In the genomic region with DNA sequence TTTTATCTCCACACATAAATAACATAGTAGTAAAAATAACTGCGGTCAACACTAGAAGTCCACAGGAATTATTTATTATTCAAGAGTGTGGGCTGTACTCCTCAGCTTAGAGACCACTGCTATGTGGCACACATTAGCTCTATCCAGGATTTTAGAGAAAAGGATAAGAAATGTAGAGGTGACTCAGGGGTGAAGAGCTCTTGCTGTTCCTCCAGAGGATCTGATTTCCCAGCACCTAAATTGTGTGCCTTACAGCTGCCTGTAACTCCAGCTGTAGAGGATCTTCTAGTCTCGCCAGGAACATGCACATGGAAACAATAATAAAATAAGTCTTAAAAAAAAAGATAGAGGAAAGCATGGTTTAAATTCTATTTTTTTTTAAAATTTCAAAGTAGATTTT, we compare ENCODE assay signal across 23 mouse cellular contexts.
A peak's percentile ranks its signal among the peaks of the same experiment; 100 is the strongest.
DNase-seq lines count a peak whose midpoint lies in the region; ATAC-seq and TF ChIP-seq lines count a peak whose summit lies in the region.
"Had no signal": no experiment of that assay in that cellular context is flagged by ENCODE, and none has a peak within 500 bp of the region (broad histone marks: within the 10 kb centered on the region; RNA-seq: fewer than 3 reads in every experiment).

No protein-coding gene starts in this region.

- H3K9me3 ChIP-seq in kidney, postnatal 0 days (replicated peaks; ENCODE audit: low read length), result no peaks in the 10 kb centered on the region
- H3K9me3 ChIP-seq in stomach, embryonic 14.5 days (ENCODE audit: control insufficient read depth, low read depth, low read length), result no peaks in the 10 kb centered on the region; the same call in 1 of the 2 replicates
- H3K9me3 ChIP-seq in stomach, postnatal 0 days (ENCODE audit: control insufficient read depth, low read length), result no peaks in the 10 kb centered on the region
- 0 out of 2 replicates have a peak, but pooled peaks cover 7% of the 10 kb centered on the region for H3K9me3 ChIP-seq in midbrain, embryonic 15.5 days
- H3K9me3 ChIP-seq: hindbrain, embryonic 15.5 days had no signal

- H3K27me3 ChIP-seq in kidney, postnatal 0 days (ENCODE audit: insufficient read depth, low read length), result no peaks in the 10 kb centered on the region
- no peaks in the 10 kb centered on the region for H3K27me3 ChIP-seq in stomach, embryonic 14.5 days (ENCODE audit: control insufficient read depth, insufficient read depth, low read length)
- H3K27me3 ChIP-seq in stomach, postnatal 0 days (ENCODE audit: control insufficient read depth, insufficient read depth, low read length), result no peaks in the 10 kb centered on the region
- H3K27me3 ChIP-seq in midbrain, embryonic 15.5 days (replicated peaks), result no peaks in the 10 kb centered on the region
- H3K27me3 ChIP-seq: forebrain, embryonic 12.5 days; hindbrain, embryonic 15.5 days; limb, embryonic 15.5 days; neural tube, embryonic 12.5 days had no signal

- peak overlapping the region; percentile 84 for H3K27ac ChIP-seq in kidney, postnatal 0 days
- H3K27ac ChIP-seq in stomach, embryonic 14.5 days (ENCODE audit: low read length), result peak overlapping the region; percentile 48; the same call in 1 of the 2 replicates
- H3K27ac ChIP-seq in stomach, postnatal 0 days (replicated peaks), result no peak overlapping the region; the same call in 1 of the 2 replicates
- H3K27ac ChIP-seq in midbrain, embryonic 15.5 days, result no peak overlapping the region
- H3K27ac ChIP-seq: forebrain, embryonic 12.5 days; hindbrain, embryonic 15.5 days; liver, embryonic 14.5 days; neural tube, embryonic 12.5 days had no signal

- no peak overlapping the region for H3K4me2 ChIP-seq in kidney, postnatal 0 days (ENCODE audit: low read length)
- H3K4me2 ChIP-seq in stomach, embryonic 14.5 days (replicated peaks; ENCODE audit: low read depth, low read length), result no peak overlapping the region
- H3K4me2 ChIP-seq in stomach, postnatal 0 days (replicated peaks; ENCODE audit: low read depth), result no peak overlapping the region
- no peak overlapping the region for H3K4me2 ChIP-seq in midbrain, embryonic 15.5 days
- H3K4me2 ChIP-seq: forebrain, embryonic 12.5 days; hindbrain, embryonic 15.5 days; limb, embryonic 15.5 days; neural tube, embryonic 12.5 days had no signal

- peak; percentile 8 to 11 for DNase-seq in heart, postnatal 10 days
- no peak for DNase-seq in heart, postnatal 4 days
- DNase-seq in kidney, postnatal 0 days (ENCODE audit: low spot score), result peak; percentile 89
- no peak for DNase-seq in kidney, adult 11 months
- no peak for DNase-seq in stomach, postnatal 0 days (ENCODE audit: low spot score)
- DNase-seq: adrenal gland, adult 8-10 months; cerebellum, adult 11-12 months; cerebellum, postnatal 10 days; kidney, adult 2 months; layer of hippocampus, adult 9-11 months; midbrain, embryonic 14.5 days; retina, postnatal 1 day; right cerebral cortex, postnatal 25 days; thymus, postnatal 25 days had no signal

- ATAC-seq in kidney, postnatal 0 days (replicated peaks; ENCODE audit: low FRiP score, low read depth), result peak; percentile 57; the same call in 1 of the 2 replicates
- ATAC-seq in stomach, embryonic 14.5 days (ENCODE audit: insufficient number of reproducible peaks, insufficient read depth, low FRiP score, low read depth), result no peak
- no peak for ATAC-seq in stomach, postnatal 0 days (ENCODE audit: low FRiP score, low TSS enrichment)
- no peak for ATAC-seq in midbrain, embryonic 15.5 days (replicated peaks)
- ATAC-seq: activated CD4-positive, CD25-positive, alpha-beta regulatory T cell, adult 4 months had no signal

- WGBS in kidney, postnatal 0 days, result 26% methylated on average over 2 of the region's 2 CpGs
- 60% methylated on average over 2 of the region's 2 CpGs for WGBS in stomach, embryonic 14.5 days
- 64% methylated on average over 2 of the region's 2 CpGs for WGBS in stomach, postnatal 0 days
- 87% methylated on average over 2 of the region's 2 CpGs for WGBS in midbrain, embryonic 15.5 days

- intact Hi-C loops in heart, postnatal 10 days (cut with DNase I), result no loop called here

- no peak overlapping the region for H3K4me3 ChIP-seq in kidney, postnatal 0 days (replicated peaks; ENCODE audit: low read depth, low read length)
- no peak overlapping the region for H3K4me3 ChIP-seq in stomach, embryonic 14.5 days (ENCODE audit: low read depth, low read length)
- H3K4me3 ChIP-seq in stomach, postnatal 0 days (ENCODE audit: low read depth, low read length), result no peak overlapping the region
- no peak overlapping the region for H3K4me3 ChIP-seq in midbrain, embryonic 15.5 days
- H3K4me3 ChIP-seq: erythroblast, embryonic 14.5 days; forebrain, embryonic 12.5 days; hindbrain, embryonic 15.5 days; limb, embryonic 15.5 days; neural tube, embryonic 12.5 days had no signal

- no peak for TF ChIP-seq CTCF in kidney, postnatal 0 days (IDR thresholded peaks at IDR 0.05; ENCODE audit: low read depth)
- TF ChIP-seq CTCF in stomach, postnatal 0 days (IDR thresholded peaks at IDR 0.05; ENCODE audit: low read depth), result no peak

- H3K9ac ChIP-seq in kidney, postnatal 0 days (ENCODE audit: low read depth, low read length), result no peak overlapping the region
- no peak overlapping the region for H3K9ac ChIP-seq in stomach, embryonic 14.5 days (replicated peaks; ENCODE audit: low read depth, low read length)
- H3K9ac ChIP-seq in stomach, postnatal 0 days (ENCODE audit: low read length), result no peak overlapping the region
- H3K9ac ChIP-seq in midbrain, embryonic 15.5 days, result no peak overlapping the region
- H3K9ac ChIP-seq: forebrain, embryonic 12.5 days; hindbrain, embryonic 15.5 days; limb, embryonic 15.5 days; liver, embryonic 14.5 days; neural tube, embryonic 12.5 days had no signal

- TF ChIP-seq EP300 in stomach, postnatal 0 days (optimal IDR thresholded peaks at IDR 0.05), result no peak

- H3K4me1 ChIP-seq in kidney, postnatal 0 days (replicated peaks; ENCODE audit: insufficient read depth, low read length), result no peaks in the 10 kb centered on the region
- H3K4me1 ChIP-seq in stomach, embryonic 14.5 days (ENCODE audit: control insufficient read depth, insufficient read depth, low read length), result no peaks in the 10 kb centered on the region
- H3K4me1 ChIP-seq in stomach, postnatal 0 days (replicated peaks; ENCODE audit: control insufficient read depth, insufficient read depth), result no peaks in the 10 kb centered on the region
- no peaks in the 10 kb centered on the region for H3K4me1 ChIP-seq in midbrain, embryonic 15.5 days
- H3K4me1 ChIP-seq: forebrain, embryonic 12.5 days; hindbrain, embryonic 15.5 days; neural tube, embryonic 12.5 days had no signal

- no peaks in the 10 kb centered on the region for H3K36me3 ChIP-seq in kidney, postnatal 0 days (ENCODE audit: insufficient read depth, low read length)
- H3K36me3 ChIP-seq in stomach, embryonic 14.5 days (ENCODE audit: control insufficient read depth, insufficient read depth, low read length), result no peaks in the 10 kb centered on the region
- H3K36me3 ChIP-seq in stomach, postnatal 0 days (ENCODE audit: control insufficient read depth, insufficient read depth, low read length), result no peaks in the 10 kb centered on the region
- H3K36me3 ChIP-seq in midbrain, embryonic 15.5 days (replicated peaks), result no peaks in the 10 kb centered on the region
- H3K36me3 ChIP-seq: forebrain, embryonic 12.5 days; hindbrain, embryonic 15.5 days; limb, embryonic 15.5 days; neural tube, embryonic 12.5 days had no signal

Comparison
In these comparisons a context has a peak if more than half of its experiments do, and no peak if none do; other contexts are left out.
1. DNase-seq: peak in heart, postnatal 10 days (2 of 2) and kidney, postnatal 0 days (single experiment); none in heart, postnatal 4 days (single experiment), kidney, adult 11 months (single experiment) and stomach, postnatal 0 days (single experiment).
2. H3K27ac ChIP-seq: peak in kidney, postnatal 0 days (single experiment) and stomach, embryonic 14.5 days (single experiment); none in stomach, postnatal 0 days (single experiment) and midbrain, embryonic 15.5 days (single experiment).